Mouse (Mus musculus) urinary bladder, postnatal 0 days (tissue): Measurements from ENCODE around the gene Chpt1. TPM values are rescaled to one million over a fixed set of nuclear protein-coding genes. Genes with fewer than 3 reads are reported as not detected.

Experiments
- polyA plus RNA-seq: library from polyadenylated mRNA; unstranded; fragments of >200 nt; fragmentation: Nextera tagmentation; extraction: Ambion mirVana; gene quantifications from 2 replicates; pipeline ENCODE4 v1.2.1, GENCODE M21; 2015

The Chpt1 gene
- 41.4 and 45.0 TPM in 2 replicates for polyA plus RNA-seq

GRCm38 (mm10) chr10:88503421-88504314, at the start of gene Chpt1:
Chpt1 (minus strand) TSS chr10:88504073.

GRCm38 (mm10) chr10:88459502-88459992, 44.3 kb downstream of the Chpt1 start, which contains the start of gene Sycp3:
Sycp3 (plus strand) TSS chr10:88459569.

Other genes starting within 250 kb of the Chpt1 start
- gene Dram1, start 125.0 kb downstream of the Chpt1 start, polyA plus RNA-seq, result 6.2 and 6.6 TPM in 2 replicates
- gene Gnptab, start 124.9 kb downstream of the Chpt1 start, polyA plus RNA-seq, result 3.8 and 4.3 TPM in 2 replicates
- not detected in 2 replicates for gene Sycp3, start 44.5 kb downstream of the Chpt1 start, polyA plus RNA-seq
- 0.15 and 0.23 TPM in 2 replicates for gene Mybpc1, start 101.1 kb upstream of the Chpt1 start, polyA plus RNA-seq
- 0.19 TPM in 1 of 2 replicates, not detected in the other for gene Spic, start 180.9 kb upstream of the Chpt1 start, polyA plus RNA-seq
- gene Arl1, start 226.8 kb upstream of the Chpt1 start, polyA plus RNA-seq, result 184 and 208 TPM in 2 replicates